Mouse (Mus musculus): ENCODE data around the gene Fam199x.

Gene Fam199x

GRCm38 (mm10) chrX:137049425-137050225 is at the start of gene Fam199x:
Gene Fam199x, plus strand, starts transcription at chrX:137049594.
- peak; percentile 36 for DNase-seq (ENCODE audit: low read depth, low spot score)

GRCm38 (mm10) chrX:137015099-137015709 is 34.2 kb upstream of the Fam199x start:
- DNase-seq (ENCODE audit: low read depth, low spot score): no peak

- no peak for DNase-seq (ENCODE audit: low read depth, low spot score)
Observed at GRCm38 (mm10) chrX:137017668-137018067, 31.7 kb upstream of the Fam199x start.

DNA sequence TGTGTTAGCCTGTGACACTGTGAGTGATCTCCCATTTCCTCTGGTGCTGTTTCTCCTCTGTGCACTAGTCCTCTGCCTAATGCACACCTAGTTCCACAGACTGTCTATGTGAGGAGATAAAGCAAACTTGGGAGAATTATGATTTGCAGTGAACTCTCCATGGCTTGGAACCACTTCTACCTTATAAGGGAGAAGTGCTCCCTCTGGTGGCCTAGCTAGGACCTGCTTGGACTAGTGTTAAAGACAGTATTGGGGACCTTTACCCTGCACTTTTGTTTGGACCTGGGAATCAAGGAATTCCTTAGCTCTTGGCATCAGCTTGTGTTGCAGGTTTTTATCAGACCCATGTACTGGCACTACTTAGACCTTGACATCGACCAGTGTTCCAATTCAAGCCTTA is 30.1 kb upstream of the Fam199x start:
- no peak for DNase-seq (ENCODE audit: low read depth, low spot score)

DNA sequence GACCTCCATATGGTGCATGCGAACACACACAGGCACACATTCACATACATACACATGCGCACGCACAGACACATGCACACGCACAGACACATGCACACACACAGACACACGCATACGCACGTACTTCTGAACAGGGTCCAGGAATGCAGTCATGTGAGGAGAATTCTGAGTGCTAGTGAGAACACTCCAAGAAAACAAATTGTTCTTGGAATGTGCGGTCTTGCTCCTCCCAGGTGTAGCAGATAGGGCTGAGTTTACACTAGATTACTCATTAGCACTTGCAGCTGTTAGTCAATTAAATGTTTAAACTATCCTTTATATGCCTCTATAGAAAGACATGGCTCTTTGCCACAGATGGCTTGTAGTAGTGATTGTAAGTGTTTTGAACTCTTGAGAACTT is 18.5 kb upstream of the Fam199x start:
- no peak for DNase-seq (ENCODE audit: low read depth, low spot score)

DNA sequence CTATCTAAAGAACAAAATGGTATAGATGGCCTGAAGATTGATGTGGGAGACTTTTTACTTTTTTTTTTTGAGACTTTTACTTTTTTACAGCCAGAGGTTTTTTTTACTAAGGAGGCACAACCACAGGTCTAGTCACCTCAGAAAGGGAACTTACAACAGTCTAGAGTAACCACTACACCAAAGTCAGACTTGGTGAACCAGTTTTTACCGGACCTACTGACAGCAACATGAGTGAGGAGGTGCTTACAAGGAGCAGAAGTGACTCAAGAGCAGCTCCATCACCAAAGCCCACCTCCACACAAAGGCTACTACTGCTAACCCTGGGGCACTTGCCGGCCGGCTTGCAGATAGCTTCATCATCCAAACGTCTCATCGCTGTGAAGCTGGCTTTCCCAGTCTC is 17.7 kb upstream of the Fam199x start:
- no peak for DNase-seq (ENCODE audit: low read depth, low spot score)

DNA sequence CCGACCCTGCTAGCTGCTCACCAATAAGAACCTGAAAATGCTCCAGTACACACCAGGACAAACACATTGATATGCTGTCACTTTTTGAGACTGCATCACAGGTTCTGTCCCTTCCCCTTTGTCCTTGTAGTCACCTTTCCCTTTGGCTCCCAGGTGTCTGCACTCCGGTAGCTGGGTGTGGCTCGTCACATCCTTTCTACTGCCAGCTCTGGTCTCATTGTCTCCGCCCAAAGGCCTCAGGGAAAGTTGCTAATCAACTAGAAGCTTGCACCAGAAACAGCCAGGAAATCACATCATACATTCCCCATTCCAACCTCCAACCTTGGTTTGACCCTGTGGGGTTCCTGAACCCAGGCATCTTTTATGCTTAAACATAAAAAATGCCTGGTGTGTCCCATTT is 15.1 kb upstream of the Fam199x start:
- no peak for DNase-seq (ENCODE audit: low read depth, low spot score)

GRCm38 (mm10) chrX:137037470-137037999 is 11.9 kb upstream of the Fam199x start:
- DNase-seq (ENCODE audit: low read depth, low spot score): no peak

DNA sequence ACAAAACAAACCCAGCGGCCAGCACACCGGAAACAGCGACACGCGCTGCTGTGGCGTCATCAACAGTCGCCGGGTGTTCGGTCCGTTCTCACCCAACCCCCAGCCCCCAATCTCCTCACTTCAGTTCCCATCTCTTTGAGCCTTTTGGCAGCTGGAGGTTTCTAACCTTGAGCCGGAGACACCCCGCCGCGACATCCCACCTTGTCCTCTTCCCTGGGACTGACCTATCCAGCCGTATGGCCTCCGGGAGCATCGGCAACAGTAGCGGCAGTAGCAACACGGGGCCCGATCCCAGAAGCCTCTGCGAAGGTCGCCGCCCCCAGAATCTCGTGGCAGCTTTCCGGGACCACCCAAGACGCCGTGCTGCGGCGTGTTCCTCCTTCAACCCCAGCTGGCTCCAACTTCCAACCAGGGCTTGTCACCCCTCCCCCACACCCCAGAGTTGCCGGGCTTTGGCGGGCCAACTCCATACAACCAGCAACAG is 11.4 kb upstream of the Fam199x start, which contains the start of gene Slc25a53:
TSS of gene Slc25a53 (minus strand) at position 303 of the 484 bp plus-strand sequence.
- peak; percentile 46 for DNase-seq (ENCODE audit: low read depth, low spot score)

GRCm38 (mm10) chrX:137038502-137038901 is 10.9 kb upstream of the Fam199x start:
- no peak for DNase-seq (ENCODE audit: low read depth, low spot score)

- DNase-seq (ENCODE audit: low read depth, low spot score): no peak
Observed at GRCm38 (mm10) chrX:137049060-137049424, 352 bp upstream of the Fam199x start.

- no peak for DNase-seq (ENCODE audit: low read depth, low spot score)
Observed at GRCm38 (mm10) chrX:137063202-137063601, 13.8 kb downstream of the Fam199x start.

- no peak for DNase-seq (ENCODE audit: low read depth, low spot score)
Observed at GRCm38 (mm10) chrX:137104531-137104930, 55.1 kb downstream of the Fam199x start.

- no peak for DNase-seq (ENCODE audit: low read depth, low spot score)
Observed at GRCm38 (mm10) chrX:137106498-137106897, 57.1 kb downstream of the Fam199x start.

DNA sequence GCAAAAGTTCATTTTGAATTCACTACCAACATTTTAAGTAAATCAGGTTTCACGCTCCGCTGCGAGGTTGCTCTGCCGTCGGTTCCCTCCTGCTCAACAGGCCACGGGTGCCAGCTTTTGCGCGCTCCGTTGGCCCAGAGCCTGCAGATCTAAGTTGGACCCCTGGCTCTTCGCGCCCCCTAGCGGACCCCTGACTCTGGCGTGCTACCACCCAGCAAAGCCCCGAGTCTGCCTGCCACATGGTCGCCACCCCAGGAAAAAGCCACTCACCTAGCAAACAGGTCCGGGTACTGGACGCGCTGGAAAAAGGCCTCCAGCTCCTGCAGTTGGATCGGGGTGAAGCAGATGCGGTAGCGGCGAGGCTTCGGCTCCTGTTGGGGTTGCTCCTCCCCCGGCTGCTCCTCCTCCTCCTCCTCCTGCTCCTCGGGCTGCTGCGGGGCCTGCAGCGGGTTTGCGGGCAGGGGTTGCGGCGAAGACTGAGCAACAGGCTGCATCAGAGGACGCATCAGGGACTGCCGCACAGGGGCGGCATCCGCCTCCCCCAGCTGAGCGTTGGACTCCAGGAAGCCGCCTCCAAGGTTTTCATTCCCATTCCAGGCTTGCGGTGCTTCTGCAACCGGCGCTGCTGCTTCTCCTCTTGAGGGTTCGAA is 68.8 kb downstream of the Fam199x start:
- no peak for DNase-seq (ENCODE audit: low read depth, low spot score)

GRCm38 (mm10) chrX:137119675-137120423 is 70.5 kb downstream of the Fam199x start:
- DNase-seq (ENCODE audit: low read depth, low spot score): no peak

GRCm38 (mm10) chrX:137121718-137122117 is 72.3 kb downstream of the Fam199x start, which contains the start of gene Esx1:
Gene Esx1, minus strand, starts transcription at chrX:137122083.
- DNase-seq (ENCODE audit: low read depth, low spot score): no peak

DNA sequence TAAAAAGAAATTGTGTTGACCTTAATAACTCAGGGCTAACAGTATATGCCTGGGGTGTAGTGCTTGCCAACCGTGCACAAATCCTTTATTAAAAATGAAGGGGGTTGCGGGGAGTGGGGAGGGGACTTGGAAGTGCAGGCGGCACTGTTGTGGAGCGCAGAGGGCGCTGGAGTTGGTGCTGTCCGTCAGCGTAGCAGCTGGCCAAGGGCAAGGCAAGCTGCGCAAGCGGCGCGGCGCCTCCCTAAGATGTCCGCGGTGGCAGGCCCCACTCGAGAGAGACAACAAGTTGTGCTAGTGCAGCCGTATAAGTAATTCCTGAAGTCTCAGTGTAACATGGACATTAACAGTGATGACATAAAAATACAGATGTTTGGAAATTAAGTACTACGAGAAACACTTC is 78.1 kb downstream of the Fam199x start:
- DNase-seq (ENCODE audit: low read depth, low spot score): no peak
